Mouse (Mus musculus): Measurements from ENCODE around the gene Polg. TPM values are rescaled to one million over a fixed set of nuclear protein-coding genes. Genes with fewer than 3 reads are reported as not detected.

Polg gene
- 51.4 and 51.5 TPM in 2 replicates for polyA plus RNA-seq (2012; rRNA removed)

GRCm38 (mm10) chr7:79466053-79466901 lies at the start of gene Polg:
TSS of gene Polg (minus strand) at chr7:79466362.

Other genes starting within 250 kb of the Polg start
- gene Abhd2, start 193.2 kb downstream of the Polg start, polyA plus RNA-seq (2012; rRNA removed), result 18.5 and 19.8 TPM in 2 replicates
- 43.0 and 50.9 TPM in 2 replicates for gene Rlbp1, start 79.3 kb downstream of the Polg start, polyA plus RNA-seq (2012; rRNA removed)
- gene Fanci, start 74.4 kb downstream of the Polg start, polyA plus RNA-seq (2012; rRNA removed), result 1.6 and 2.1 TPM in 2 replicates
- 2.8 and 3.4 TPM in 2 replicates for gene Rhcg, start 151.3 kb upstream of the Polg start, polyA plus RNA-seq (2012; rRNA removed)
- 1.1 TPM in 2 replicates for gene Ticrr, start 193.8 kb upstream of the Polg start, polyA plus RNA-seq (2012; rRNA removed)
- 4.0 and 4.1 TPM in 2 replicates for gene Kif7, start 249.4 kb upstream of the Polg start, polyA plus RNA-seq (2012; rRNA removed)

All from central nervous system, embryonic 18 days (tissue).